Comparison of ENCODE assay signal across 32 mouse cellular contexts in genomic region chr17:65988151-65988820, GRCm38 (mm10). TPM values are rescaled to one million over a fixed set of nuclear protein-coding genes. Genes with fewer than 3 reads are reported as not detected.
DNase-seq lines count a peak whose midpoint lies in the region; ATAC-seq lines count a peak whose summit lies in the region.
"Had no signal": no experiment of that assay in that cellular context is flagged by ENCODE, and none has a peak within 500 bp of the region (broad histone marks: within the 10 kb centered on the region; RNA-seq: fewer than 3 reads in every experiment).

No protein-coding gene starts in this region.

- peak; percentile 68 for DNase-seq in 416B (ENCODE audit: low read depth)
- peak; percentile 31 for DNase-seq in c-Kit-positive CD71-negative TER-119-negative erythroid progenitor cells, embryonic 14.5 days (ENCODE audit: low read depth)
- DNase-seq in left cerebral cortex, adult 9 months (ENCODE audit: low spot score in 2 of 2): no peak
- DNase-seq in gastrocnemius, postnatal 14 days: no peak
- DNase-seq: adrenal gland, adult 8-10 months; cerebellum, adult 9-10 months; cerebellum, postnatal 36 days; gastrocnemius, postnatal 10 days; heart, postnatal 36 days; kidney, adult 2 months; kidney, postnatal 4 days; layer of hippocampus, postnatal 36 days; lung, embryonic 14.5 days; lung, postnatal 14 days; right cerebral cortex, adult 18-20 months; spleen, adult 18-20 months; thymus, adult 18-20 months; thymus, postnatal 25 days had no signal

- 8% methylated on average over 3 of the region's 3 CpGs for WGBS in liver, embryonic 12.5 days (ENCODE audit: insufficient replicate concordance)

- no peak overlapping the region for H3K4me3 ChIP-seq in liver, embryonic 12.5 days
- H3K4me3 ChIP-seq: embryonic facial prominence, embryonic 12.5 days; hindbrain, embryonic 12.5 days; intestine, embryonic 15.5 days; limb, embryonic 10.5 days; limb, embryonic 15.5 days; midbrain, embryonic 10.5 days; midbrain, embryonic 15.5 days; neural tube, embryonic 12.5 days had no signal

- peaks cover 36% of the 10 kb centered on the region for H3K4me1 ChIP-seq in liver, embryonic 12.5 days
- H3K4me1 ChIP-seq: embryonic facial prominence, embryonic 12.5 days; hindbrain, embryonic 12.5 days; intestine, embryonic 15.5 days; limb, embryonic 10.5 days; limb, embryonic 15.5 days; midbrain, embryonic 10.5 days; midbrain, embryonic 15.5 days; neural tube, embryonic 12.5 days had no signal

- ATAC-seq in liver, embryonic 12.5 days: peak; percentile 85
- peak; percentile 34; the same call in 1 of the 2 replicates for ATAC-seq in megakaryocyte progenitor cell, adult 5-6 weeks (replicated peaks; ENCODE audit: poor library complexity)
- no peak for ATAC-seq in erythroid progenitor cell, adult 5-6 weeks (replicated peaks; ENCODE audit: low FRiP score, poor library complexity, severe bottlenecking)
- ATAC-seq: forebrain, embryonic 16.5 days; hindbrain, postnatal 0 days; intestine, embryonic 15.5 days; midbrain, embryonic 15.5 days had no signal

- H3K27me3 ChIP-seq in liver, embryonic 12.5 days (replicated peaks): no peaks in the 10 kb centered on the region
- H3K27me3 ChIP-seq: embryonic facial prominence, embryonic 12.5 days; hindbrain, embryonic 12.5 days; intestine, embryonic 15.5 days; limb, embryonic 15.5 days; midbrain, embryonic 15.5 days; neural tube, embryonic 12.5 days had no signal

- no peaks in the 10 kb centered on the region for H3K9me3 ChIP-seq in liver, embryonic 12.5 days (replicated peaks)
- H3K9me3 ChIP-seq: embryonic facial prominence, embryonic 12.5 days; hindbrain, embryonic 12.5 days; intestine, embryonic 15.5 days; limb, embryonic 10.5 days; limb, embryonic 15.5 days; midbrain, embryonic 10.5 days; midbrain, embryonic 15.5 days; neural tube, embryonic 12.5 days had no signal

- H3K4me2 ChIP-seq in liver, embryonic 12.5 days: peak overlapping the region; percentile 37
- H3K4me2 ChIP-seq: embryonic facial prominence, embryonic 12.5 days; heart, embryonic 11.5 days; hindbrain, embryonic 12.5 days; intestine, embryonic 15.5 days; limb, embryonic 15.5 days; lung, embryonic 14.5 days; midbrain, embryonic 15.5 days; neural tube, embryonic 12.5 days had no signal

- H3K36me3 ChIP-seq in liver, embryonic 12.5 days: no peaks in the 10 kb centered on the region
- H3K36me3 ChIP-seq: embryonic facial prominence, embryonic 12.5 days; intestine, embryonic 15.5 days; limb, embryonic 10.5 days; midbrain, embryonic 10.5 days; neural tube, embryonic 12.5 days had no signal

- H3K27ac ChIP-seq in liver, embryonic 12.5 days: peak overlapping the region; percentile 40; the same call in 1 of the 2 replicates
- H3K27ac ChIP-seq: embryonic facial prominence, embryonic 12.5 days; hindbrain, embryonic 12.5 days; hindbrain, postnatal 0 days; intestine, embryonic 15.5 days; limb, embryonic 10.5 days; limb, embryonic 15.5 days; midbrain, embryonic 10.5 days; midbrain, embryonic 15.5 days; neural tube, embryonic 12.5 days had no signal

- intact Hi-C loops in gastrocnemius, postnatal 14 days (cut with DNase I; ENCODE audit: low total_unique reads): no loop called here

- H3K9ac ChIP-seq in liver, embryonic 12.5 days: peak overlapping the region; percentile 35; the same call in 1 of the 2 replicates
- H3K9ac ChIP-seq: embryonic facial prominence, embryonic 12.5 days; hindbrain, embryonic 12.5 days; intestine, embryonic 15.5 days; limb, embryonic 15.5 days; lung, embryonic 14.5 days; midbrain, embryonic 15.5 days; neural tube, embryonic 12.5 days had no signal

RNA-seq across cellular contexts. Expression of gene Twsg1, which starts 37.3 kb away (rescaled TPM):
- polyA plus RNA-seq in liver, embryonic 12.5 days (2016; fragmentation: Nextera tagmentation; extraction: Ambion mirVana): 23.1 and 26.4 TPM in 2 replicates
- 12.0 and 13.2 TPM in 2 replicates for total RNA-seq in megakaryocyte progenitor cell, adult 5-6 weeks (2015)
- 10.1 and 11.3 TPM in 2 replicates for total RNA-seq in megakaryocyte progenitor cell, adult 5-6 weeks (2017)
- total RNA-seq in gastrocnemius, postnatal 14 days (2021): 10 to 100 TPM; 16.9 to 25.5 TPM
- total RNA-seq in erythroid progenitor cell, adult 5-6 weeks (2015; ENCODE audit: low replicate concordance): 10.9 and 16.9 TPM in 2 replicates
- total RNA-seq in erythroid progenitor cell, adult 5-6 weeks (2017; ENCODE audit: low replicate concordance): 10.5 and 13.8 TPM in 2 replicates

Comparison
In these comparisons a context has a peak if more than half of its experiments do, and no peak if none do; other contexts are left out.
1. DNase-seq: peak in 416B (single experiment) and c-Kit-positive CD71-negative TER-119-negative erythroid progenitor cells, embryonic 14.5 days (single experiment); none in left cerebral cortex, adult 9 months (0 of 2) and gastrocnemius, postnatal 14 days (single experiment).